Mouse (Mus musculus): ENCODE measurements around the gene Gpc6. TPM values are rescaled to one million over a fixed set of nuclear protein-coding genes. Genes with fewer than 3 reads are reported as not detected.

Gpc6 gene
- total and polyA plus RNA-seq, 2 experiments from 2014 or later = 11.0 to 17.1 TPM

DNA sequence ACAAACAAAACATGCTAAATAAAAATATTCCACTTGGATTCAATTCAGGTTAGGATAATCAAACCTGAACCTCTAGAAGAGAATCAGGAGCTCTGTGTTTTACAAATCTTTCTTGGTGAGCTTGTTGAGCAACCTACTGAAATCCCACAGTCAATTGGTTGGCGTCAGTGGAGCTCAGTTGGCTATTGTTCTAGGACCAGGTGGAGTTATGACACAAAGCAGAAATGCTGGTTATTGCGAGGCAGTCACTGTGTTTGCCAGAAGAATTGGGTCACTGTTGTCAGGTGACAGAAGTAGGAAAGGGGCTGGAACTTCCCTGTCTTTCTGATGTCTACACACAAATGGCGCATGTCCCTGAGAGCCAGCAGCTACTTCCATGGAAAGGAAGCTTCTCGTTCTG lies 56.6 kb downstream of the Gpc6 start:
- no peak overlapping the region for H3K4me3 ChIP-seq (ENCODE audit: low read depth, low read length)
- no peaks in the 10 kb centered on the region; the same call in 1 of the 2 replicates for H3K4me1 ChIP-seq (ENCODE audit: control insufficient read depth, insufficient read depth)
- no peak overlapping the region for H3K27ac ChIP-seq (ENCODE audit: low read depth)
- TF ChIP-seq EP300 (IDR thresholded peaks at IDR 0.05; ENCODE audit: low read depth) = no peak
- no peak overlapping the region for H3K4me2 ChIP-seq (ENCODE audit: low read depth, low read length)
- no peaks in the 10 kb centered on the region for H3K36me3 ChIP-seq (replicated peaks; ENCODE audit: control insufficient read depth, insufficient read depth, low read length)
- DNase-seq (ENCODE audit: low spot score) (no peak), ATAC-seq (ENCODE audit: insufficient read depth, low read depth) (no peak)
- H3K9ac ChIP-seq (replicated peaks; ENCODE audit: low read depth, low read length) = no peak overlapping the region
- WGBS = 76% methylated on average over 4 of the region's 4 CpGs
- H3K9me3 ChIP-seq (replicated peaks; ENCODE audit: control insufficient read depth, low read length) = no peaks in the 10 kb centered on the region
- H3K27me3 ChIP-seq (ENCODE audit: control insufficient read depth, insufficient read depth, low read length) = no peaks in the 10 kb centered on the region

DNA sequence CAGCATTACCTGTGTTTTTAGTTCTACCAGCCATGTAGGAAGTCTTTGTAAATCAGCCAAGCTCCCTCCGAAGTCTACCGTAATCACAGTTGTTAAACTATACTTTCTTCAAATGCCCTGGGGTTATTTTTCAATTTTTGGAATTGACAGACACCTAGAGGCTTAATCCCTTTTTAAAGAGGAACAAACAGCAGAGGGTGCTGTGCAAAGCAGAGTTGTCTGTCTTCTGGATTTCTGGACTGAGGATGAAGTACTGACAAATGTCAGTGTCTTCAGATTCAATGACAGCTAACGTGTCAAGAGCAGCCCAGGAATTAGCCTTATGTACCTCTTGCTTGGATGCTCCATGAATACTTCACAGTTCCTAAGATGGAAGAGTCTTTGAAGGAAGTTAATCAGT lies 62.2 kb downstream of the Gpc6 start:
- no peaks in the 10 kb centered on the region for H3K9me3 ChIP-seq (replicated peaks; ENCODE audit: control insufficient read depth, low read length)
- no peak for DNase-seq (ENCODE audit: low spot score)
- no peaks in the 10 kb centered on the region for H3K36me3 ChIP-seq (replicated peaks; ENCODE audit: control insufficient read depth, insufficient read depth, low read length)
- H3K4me2 ChIP-seq (ENCODE audit: low read depth, low read length) = no peak overlapping the region
- 67% methylated on average over 3 of the region's 3 CpGs for WGBS
- no peak for ATAC-seq (ENCODE audit: insufficient read depth, low read depth)
- H3K4me3 ChIP-seq (ENCODE audit: low read depth, low read length) = no peak overlapping the region
- no peaks in the 10 kb centered on the region for H3K27me3 ChIP-seq (ENCODE audit: control insufficient read depth, insufficient read depth, low read length)
- H3K27ac ChIP-seq (ENCODE audit: low read depth) = no peak overlapping the region
- no peaks in the 10 kb centered on the region for H3K4me1 ChIP-seq (ENCODE audit: control insufficient read depth, insufficient read depth)
- no peak overlapping the region for H3K9ac ChIP-seq (replicated peaks; ENCODE audit: low read depth, low read length)
- TF ChIP-seq CTCF (IDR thresholded peaks at IDR 0.05; ENCODE audit: low read depth) (peak; percentile 26), EP300 (IDR thresholded peaks at IDR 0.05; ENCODE audit: low read depth) (no peak)

DNA sequence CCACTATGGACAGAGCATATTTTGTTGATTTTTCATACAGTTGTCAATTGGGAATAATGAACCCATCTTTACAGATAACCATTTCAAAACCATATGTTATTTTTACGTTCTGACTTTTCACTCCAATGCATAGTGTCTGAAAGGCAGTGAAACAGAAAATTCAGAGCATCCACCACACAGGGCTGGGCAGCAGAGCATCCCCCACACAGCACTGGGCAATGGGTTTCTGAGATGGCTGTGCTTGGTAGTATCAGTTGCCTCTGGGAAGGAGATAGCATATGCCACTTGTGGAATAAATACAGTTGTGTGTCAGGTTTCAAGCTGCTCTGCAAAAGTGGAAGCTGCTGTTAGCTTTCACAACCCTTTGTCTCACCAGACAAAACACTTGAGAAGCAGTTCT lies 75.3 kb downstream of the Gpc6 start:
- WGBS = 65% methylated on average over 1 of the region's 1 CpGs
- H3K4me3 ChIP-seq (ENCODE audit: low read depth, low read length) = no peak overlapping the region
- H3K9ac ChIP-seq (replicated peaks; ENCODE audit: low read depth, low read length) = no peak overlapping the region
- H3K27me3 ChIP-seq (ENCODE audit: control insufficient read depth, insufficient read depth, low read length) = no peaks in the 10 kb centered on the region
- no peak for TF ChIP-seq CTCF (IDR thresholded peaks at IDR 0.05; ENCODE audit: low read depth)
- no peak for TF ChIP-seq EP300 (IDR thresholded peaks at IDR 0.05; ENCODE audit: low read depth)
- no peaks in the 10 kb centered on the region for H3K9me3 ChIP-seq (replicated peaks; ENCODE audit: control insufficient read depth, low read length)
- ATAC-seq (ENCODE audit: insufficient read depth, low read depth) (no peak), DNase-seq (ENCODE audit: low spot score) (no peak)
- H3K4me1 ChIP-seq (ENCODE audit: control insufficient read depth, insufficient read depth) = peaks cover 8% of the 10 kb centered on the region; the same call in 1 of the 2 replicates
- no peak overlapping the region for H3K4me2 ChIP-seq (ENCODE audit: low read depth, low read length)
- H3K36me3 ChIP-seq (replicated peaks; ENCODE audit: control insufficient read depth, insufficient read depth, low read length) = no peaks in the 10 kb centered on the region
- H3K27ac ChIP-seq (ENCODE audit: low read depth) = no peak overlapping the region

DNA sequence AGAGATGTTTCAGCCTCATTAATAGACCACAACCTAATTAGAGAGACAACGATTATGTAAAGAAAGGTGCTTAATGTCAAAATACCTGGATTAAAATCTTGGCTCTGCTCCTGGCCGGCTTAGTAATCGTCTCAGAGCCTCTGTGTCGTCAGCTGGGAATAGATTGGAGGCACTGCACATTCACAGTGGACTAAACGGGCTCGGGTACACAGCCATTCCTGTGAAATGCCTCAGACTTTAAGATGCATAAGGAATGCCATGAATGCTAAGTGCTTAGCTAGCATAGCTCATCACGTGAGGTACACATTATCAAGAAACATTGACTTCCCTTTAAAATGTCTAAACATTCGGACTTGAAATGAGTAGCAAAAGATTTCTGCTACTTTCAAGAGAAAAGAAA lies 77.2 kb downstream of the Gpc6 start:
- Histone ChIP-seq H3K4me3 (ENCODE audit: low read depth, low read length) (no peak overlapping the region), H3K36me3 (replicated peaks; ENCODE audit: control insufficient read depth, insufficient read depth, low read length) (no peaks in the 10 kb centered on the region), H3K9ac (replicated peaks; ENCODE audit: low read depth, low read length) (no peak overlapping the region), H3K4me2 (ENCODE audit: low read depth, low read length) (no peak overlapping the region), H3K27me3 (ENCODE audit: control insufficient read depth, insufficient read depth, low read length) (no peaks in the 10 kb centered on the region), H3K4me1 (ENCODE audit: control insufficient read depth, insufficient read depth) (peaks cover 8% of the 10 kb centered on the region; the same call in 1 of the 2 replicates), H3K9me3 (replicated peaks; ENCODE audit: control insufficient read depth, low read length) (no peaks in the 10 kb centered on the region), H3K27ac (ENCODE audit: low read depth) (no peak overlapping the region)
- whole genome bisulfite sequencing = 33% methylated on average over 8 of the region's 8 CpGs
- no peak for ATAC-seq (ENCODE audit: insufficient read depth, low read depth)
- no peak for DNase-seq (ENCODE audit: low spot score)
- no peak for TF ChIP-seq CTCF (IDR thresholded peaks at IDR 0.05; ENCODE audit: low read depth)
- TF ChIP-seq EP300 (IDR thresholded peaks at IDR 0.05; ENCODE audit: low read depth) = no peak

DNA sequence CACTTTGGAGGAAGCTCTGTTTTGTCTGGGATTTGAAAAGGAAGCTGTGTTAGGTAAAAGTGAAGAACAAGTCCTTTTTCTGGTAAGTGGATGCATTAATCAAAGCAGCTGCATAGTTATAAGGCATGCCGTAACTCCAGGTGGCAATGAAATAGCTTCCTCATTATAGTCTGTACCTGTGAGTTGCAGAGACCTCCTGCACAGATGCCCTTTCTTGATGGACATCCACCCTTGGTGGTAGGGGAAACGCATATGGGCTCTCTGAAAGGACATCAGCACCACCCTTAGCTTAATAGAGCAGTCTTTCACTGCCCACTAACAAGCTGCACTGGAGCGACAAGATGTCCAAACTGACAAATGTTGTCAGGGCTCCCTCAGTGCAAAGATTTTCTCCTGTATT lies 83.7 kb downstream of the Gpc6 start:
- TF ChIP-seq EP300 (IDR thresholded peaks at IDR 0.05; ENCODE audit: low read depth) (no peak), CTCF (IDR thresholded peaks at IDR 0.05; ENCODE audit: low read depth) (no peak)
- no peak for DNase-seq (ENCODE audit: low spot score)
- no peak overlapping the region for H3K4me2 ChIP-seq (ENCODE audit: low read depth, low read length)
- no peaks in the 10 kb centered on the region for H3K9me3 ChIP-seq (replicated peaks; ENCODE audit: control insufficient read depth, low read length)
- H3K4me1 ChIP-seq (ENCODE audit: control insufficient read depth, insufficient read depth) = no peaks in the 10 kb centered on the region
- H3K9ac ChIP-seq (replicated peaks; ENCODE audit: low read depth, low read length) = no peak overlapping the region
- H3K27ac ChIP-seq (ENCODE audit: low read depth) = no peak overlapping the region
- H3K27me3 ChIP-seq (ENCODE audit: control insufficient read depth, insufficient read depth, low read length) = no peaks in the 10 kb centered on the region
- no peaks in the 10 kb centered on the region for H3K36me3 ChIP-seq (replicated peaks; ENCODE audit: control insufficient read depth, insufficient read depth, low read length)
- no peak overlapping the region for H3K4me3 ChIP-seq (ENCODE audit: low read depth, low read length)
- no peak for ATAC-seq (ENCODE audit: insufficient read depth, low read depth)
- 83% methylated on average over 3 of the region's 3 CpGs for WGBS

DNA sequence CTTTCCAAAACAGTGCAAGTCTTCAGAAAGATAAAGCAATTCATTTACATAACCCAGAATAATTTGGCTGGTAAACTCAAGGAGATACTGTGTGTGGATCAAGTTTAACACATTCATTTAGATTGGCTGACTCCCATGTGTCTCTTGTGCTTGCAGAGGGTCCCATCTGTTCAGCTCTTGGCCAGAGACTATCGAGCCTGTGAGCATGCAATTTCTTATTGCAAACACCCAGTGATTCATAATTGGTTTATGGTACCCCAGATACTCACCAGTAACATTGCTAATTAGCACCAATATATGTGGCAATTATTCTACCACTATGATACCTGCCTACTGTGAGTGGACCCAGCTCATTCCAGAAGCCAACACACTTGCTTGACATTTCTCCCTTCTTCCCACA lies 87.9 kb downstream of the Gpc6 start:
- Histone ChIP-seq H3K4me1 (ENCODE audit: control insufficient read depth, insufficient read depth) (no peaks in the 10 kb centered on the region), H3K4me2 (ENCODE audit: low read depth, low read length) (no peak overlapping the region), H3K9me3 (replicated peaks; ENCODE audit: control insufficient read depth, low read length) (no peaks in the 10 kb centered on the region), H3K27ac (ENCODE audit: low read depth) (no peak overlapping the region), H3K27me3 (ENCODE audit: control insufficient read depth, insufficient read depth, low read length) (no peaks in the 10 kb centered on the region), H3K9ac (replicated peaks; ENCODE audit: low read depth, low read length) (no peak overlapping the region), H3K36me3 (replicated peaks; ENCODE audit: control insufficient read depth, insufficient read depth, low read length) (no peaks in the 10 kb centered on the region), H3K4me3 (ENCODE audit: low read depth, low read length) (no peak overlapping the region)
- no peak for DNase-seq (ENCODE audit: low spot score)
- no peak for ATAC-seq (ENCODE audit: insufficient read depth, low read depth)
- whole genome bisulfite sequencing = 78% methylated on average over 1 of the region's 1 CpGs
- no peak for TF ChIP-seq CTCF (IDR thresholded peaks at IDR 0.05; ENCODE audit: low read depth)
- no peak for TF ChIP-seq EP300 (IDR thresholded peaks at IDR 0.05; ENCODE audit: low read depth)

Data from heart, postnatal 0 days (tissue).